Mouse (Mus musculus): Measurements from ENCODE around the gene Sertad1.

GRCm38 (mm10) chr7:27490543-27491329 is 4.0 kb downstream of the Sertad1 start:
- TF ChIP-seq CTCF (conservative IDR thresholded peaks at IDR 0.05; ENCODE audit: insufficient read depth, insufficient read length, low read depth, low read length) (peak; percentile 58), POLR2A (IDR thresholded peaks at IDR 0.05; ENCODE audit: low read depth, low read length) (peak; percentile 37)

Data from kidney, adult 2 months (tissue).